Mouse (Mus musculus): ENCODE results near the gene Trove2.

Gene Trove2

GRCm38 (mm10) chr1:143776446-143777411 is at the start of gene Trove2, which contains the start of gene Uchl5:
Gene Trove2 (minus strand): TSS chr1:143777068.
Gene Uchl5 (plus strand): TSS chr1:143777272.
- peak; percentile 97 for DNase-seq

- DNase-seq: no peak
Measured at GRCm38 (mm10) chr1:143822677-143823076, 45.8 kb upstream of the Trove2 start.

- DNase-seq: no peak
Measured at GRCm38 (mm10) chr1:143820096-143820877, 43.4 kb upstream of the Trove2 start.

DNA sequence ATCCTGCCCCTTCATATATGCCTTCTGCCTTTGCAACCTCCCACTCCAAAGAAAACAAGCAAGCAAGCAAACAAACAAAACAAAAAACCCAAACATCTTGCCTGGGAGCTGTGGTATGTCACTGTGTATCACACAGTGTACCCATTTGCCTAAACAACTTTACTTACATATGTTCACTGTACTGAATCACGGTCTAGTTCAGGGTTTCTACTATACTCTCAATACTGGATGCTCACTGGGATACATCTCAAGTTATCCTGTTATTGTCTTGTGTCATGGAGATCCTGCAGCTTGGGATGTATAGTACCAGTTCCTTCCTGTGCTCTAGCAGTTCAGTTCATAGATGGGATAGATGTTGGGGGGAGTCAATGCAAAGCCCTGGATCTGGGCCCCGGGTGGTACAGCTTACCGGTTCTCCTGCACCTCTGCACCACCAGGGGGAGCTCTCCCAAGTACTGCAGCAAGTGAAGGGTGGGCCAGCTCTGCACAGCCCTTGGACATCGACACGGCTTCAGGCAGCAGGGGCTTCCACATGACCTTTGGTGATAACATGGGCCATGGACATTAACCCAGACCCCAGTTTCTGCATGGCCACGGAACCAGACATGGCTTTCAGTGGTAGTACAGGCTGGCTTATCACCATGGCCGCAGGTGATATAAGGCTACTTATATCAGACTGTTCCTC is 37.0 kb upstream of the Trove2 start:
- peak; percentile 70 for DNase-seq

GRCm38 (mm10) chr1:143809062-143809461 is 32.2 kb upstream of the Trove2 start:
- no peak for DNase-seq

DNA sequence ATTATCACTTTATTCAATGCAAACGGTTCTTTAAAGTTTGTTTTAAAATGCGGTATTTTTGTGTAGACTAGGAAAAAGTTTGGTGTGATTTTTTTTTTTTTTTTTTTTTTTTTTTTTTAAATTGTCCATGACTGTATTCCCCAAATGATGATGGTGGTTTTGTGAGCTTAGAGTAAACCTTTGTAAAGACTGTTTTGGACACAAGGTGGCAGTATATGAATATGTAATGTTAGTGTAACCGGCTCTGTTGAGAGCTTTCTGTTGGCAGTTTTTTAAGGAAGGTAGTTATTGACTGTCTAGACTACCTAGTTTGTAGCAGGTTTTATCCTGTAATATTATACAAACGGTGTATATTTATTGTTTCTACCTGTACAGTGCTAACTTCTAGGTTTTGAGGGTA is 26.7 kb upstream of the Trove2 start:
- no peak for DNase-seq

GRCm38 (mm10) chr1:143788584-143789227 is 11.8 kb upstream of the Trove2 start:
- DNase-seq: no peak

GRCm38 (mm10) chr1:143777558-143778218 is 820 bp upstream of the Trove2 start:
- no peak for DNase-seq

GRCm38 (mm10) chr1:143773909-143774308 is 3.0 kb downstream of the Trove2 start:
- DNase-seq: no peak

DNA sequence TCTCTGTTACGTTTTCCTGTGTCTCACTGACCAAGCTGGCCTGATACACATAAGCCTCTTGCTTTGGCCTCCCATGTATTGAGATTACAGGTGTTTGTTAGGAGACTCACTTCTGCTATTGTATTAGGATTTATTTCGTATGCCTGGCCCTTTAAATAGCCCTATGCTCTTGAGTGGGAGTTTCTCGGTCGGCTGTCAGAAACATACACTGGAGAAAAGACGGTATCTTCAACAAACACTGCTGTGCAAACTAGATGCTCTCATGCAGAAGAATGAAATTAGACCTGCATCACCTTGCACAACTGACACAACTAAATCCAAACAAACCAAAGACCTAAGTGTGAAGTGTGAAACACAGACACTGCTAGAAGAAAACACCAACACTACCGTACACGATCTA is 3.8 kb downstream of the Trove2 start:
- DNase-seq: no peak

DNA sequence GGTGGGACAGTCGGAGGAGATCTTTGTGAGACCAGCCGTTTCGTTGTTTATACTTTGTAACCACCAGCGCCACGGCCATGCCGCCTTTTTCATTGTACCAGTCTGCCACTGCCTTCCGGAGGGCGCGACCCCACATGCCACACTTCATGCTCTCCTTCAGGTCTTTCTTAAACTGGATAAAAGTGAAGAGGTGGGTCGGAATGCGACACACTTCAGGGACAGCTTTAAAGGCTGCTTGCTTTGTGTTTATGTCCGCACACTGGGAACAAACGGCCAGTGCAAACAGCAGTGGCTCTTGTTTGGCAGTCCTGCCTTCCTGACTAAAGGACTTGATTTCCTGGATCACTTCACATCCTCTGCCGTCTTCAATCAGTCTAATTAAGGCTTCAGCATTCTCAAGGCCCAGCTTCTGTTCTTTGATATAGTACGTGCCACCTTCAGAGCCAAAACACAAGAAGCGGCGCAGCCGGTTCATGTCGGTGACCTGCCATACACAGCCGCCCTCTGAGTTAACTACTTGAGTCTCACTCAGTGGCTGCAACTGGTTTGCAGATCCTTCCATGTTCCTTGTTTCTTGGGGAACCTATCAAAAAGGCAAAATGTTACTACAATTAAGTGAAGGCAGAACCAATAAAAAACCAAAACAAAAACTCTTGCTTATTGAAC is 6.3 kb downstream of the Trove2 start:
- DNase-seq: no peak

DNA sequence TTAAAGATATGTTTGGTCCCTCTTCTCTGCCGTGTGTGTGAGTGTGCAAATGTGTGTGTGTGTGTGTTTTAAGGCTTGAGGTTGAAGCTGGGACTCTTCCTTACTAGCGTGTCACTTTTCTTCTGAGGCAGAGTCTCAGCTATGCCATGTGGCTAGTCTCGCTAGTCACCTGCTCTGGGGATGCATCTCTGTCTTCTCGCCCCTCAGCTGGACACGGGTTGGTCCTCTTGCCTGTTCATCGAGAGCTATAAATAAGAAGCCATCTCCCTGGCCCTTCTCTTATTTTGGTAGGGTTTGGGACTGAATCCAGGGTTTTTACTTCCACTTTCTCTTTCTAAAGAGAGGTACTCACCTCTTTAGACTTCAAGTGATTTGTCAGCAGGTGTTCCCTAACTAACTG is 10.6 kb downstream of the Trove2 start:
- no peak for DNase-seq

GRCm38 (mm10) chr1:143765801-143766200 is 11.1 kb downstream of the Trove2 start:
- no peak for DNase-seq

- no peak for DNase-seq
Measured at GRCm38 (mm10) chr1:143764443-143764842, 12.4 kb downstream of the Trove2 start.

DNA sequence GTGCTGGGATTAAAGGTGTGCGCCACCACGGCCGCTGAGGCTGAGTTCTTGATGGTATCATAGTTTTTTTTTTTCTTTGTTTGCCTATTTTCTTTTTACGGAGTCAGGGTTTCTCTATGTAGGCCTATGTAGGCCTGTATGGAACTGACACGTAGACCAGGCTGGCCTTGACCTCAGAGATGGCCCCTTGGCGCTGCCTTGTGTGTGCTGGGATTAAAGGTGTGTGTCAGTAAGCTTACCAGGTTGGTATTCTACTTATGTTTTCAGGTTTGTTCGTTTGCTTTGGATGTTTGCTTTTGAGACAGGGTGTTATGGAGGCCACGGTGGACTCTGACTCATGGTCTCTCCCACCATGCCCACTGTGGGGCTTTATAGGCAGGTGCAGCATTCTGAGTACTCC is 14.7 kb downstream of the Trove2 start:
- DNase-seq: no peak

DNA sequence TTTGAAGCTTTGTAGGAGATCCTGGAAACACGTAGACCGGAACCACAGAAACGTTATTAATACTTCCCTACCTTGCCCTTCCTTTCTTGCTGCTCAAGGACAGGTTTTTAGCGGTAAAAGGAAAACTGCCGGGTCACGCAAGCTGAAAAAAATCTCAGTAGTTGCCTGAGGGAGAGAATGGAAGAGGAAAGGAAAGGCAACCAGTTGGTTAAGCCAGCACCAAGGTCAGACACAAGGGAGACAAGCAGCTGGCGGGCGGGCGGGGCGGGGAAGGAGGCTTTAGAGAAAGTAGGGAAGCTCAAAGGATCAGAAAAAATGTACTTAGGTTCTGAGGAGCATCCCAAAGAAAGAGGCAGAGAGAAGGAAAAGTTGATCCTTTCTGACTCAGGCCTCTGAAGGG is 31.0 kb downstream of the Trove2 start:
- DNase-seq: no peak

- DNase-seq: no peak
Measured at GRCm38 (mm10) chr1:143742186-143742585, 34.7 kb downstream of the Trove2 start.

DNA sequence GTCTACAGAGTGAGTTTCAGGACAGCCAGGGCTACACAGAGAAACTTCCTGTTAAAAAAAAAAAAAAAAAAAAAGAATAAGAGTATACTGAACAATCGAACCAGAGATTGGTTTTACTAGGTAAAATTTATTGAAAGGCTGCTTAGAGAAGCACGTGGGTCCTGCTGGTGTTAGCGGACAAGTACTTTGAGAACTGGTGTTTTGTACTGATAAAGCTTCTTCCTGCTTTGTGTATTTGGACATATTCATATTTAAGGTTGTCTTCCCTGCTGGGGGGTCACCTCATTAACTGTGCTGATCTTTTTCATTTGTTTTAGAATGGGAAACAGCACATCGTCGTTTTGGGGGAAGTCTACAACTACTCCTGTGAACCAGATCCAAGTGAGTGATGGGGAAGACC is 35.5 kb downstream of the Trove2 start:
- DNase-seq: no peak

DNA sequence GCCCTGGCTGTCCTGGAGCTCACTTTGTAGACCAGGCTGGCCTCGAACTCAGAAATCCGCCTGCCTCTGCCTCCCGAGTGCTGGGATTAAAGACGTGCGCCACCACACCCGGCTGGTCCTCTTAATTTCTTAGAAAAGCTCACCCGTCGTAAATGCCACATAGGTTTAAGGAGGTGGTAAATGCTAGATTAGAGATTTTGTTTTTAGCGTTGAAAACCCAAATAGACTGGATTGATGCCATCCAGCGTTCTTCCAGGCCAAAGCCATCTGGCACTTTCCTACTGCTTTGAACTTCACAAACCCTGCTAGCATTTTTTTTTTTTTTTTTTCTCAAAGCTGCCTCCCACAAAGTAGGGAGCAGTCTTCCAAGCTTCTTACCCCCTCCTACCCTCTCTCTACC is 36.3 kb downstream of the Trove2 start:
- DNase-seq: no peak

GRCm38 (mm10) chr1:143739361-143740350 is 37.2 kb downstream of the Trove2 start:
- peak; percentile 90 for DNase-seq

Data from layer of hippocampus, adult 9-11 months (tissue).